Mouse (Mus musculus) bone marrow macrophage, adult 2 months (primary cell): ENCODE data around the gene Gm49342.

Source experiments
- CTCF ChIP-seq: IDR thresholded peaks from 2 replicates; pipeline ENCODE4 v1.5.1; 2012; ENCODE audit warnings: low read depth, mild to moderate bottlenecking, low read length, moderate library complexity
- POLR2A ChIP-seq: IDR thresholded peaks from 2 replicates; pipeline ENCODE4 v1.6.1; 2012; ENCODE audit warnings: mild to moderate bottlenecking, low read depth, low read length, borderline replicate concordance

GRCm38 (mm10) chr14:50927366-50927765 is 17.0 kb upstream of the Gm49342 start:
- TF ChIP-seq CTCF (no peak), POLR2A (no peak)
